Mouse (Mus musculus): Measurements from ENCODE around the gene Plk3. TPM values are rescaled to one million over a fixed set of nuclear protein-coding genes. Genes with fewer than 3 reads are reported as not detected.

The Plk3 gene
- polyA plus RNA-seq, 1 experiment from 2014 or later, result 4.0 TPM

- DNase-seq (ENCODE audit: low spot score) (no peak), ATAC-seq (no peak)
- H3K27me3 ChIP-seq (replicated peaks; ENCODE audit: insufficient read depth, low read length), result no peaks in the 10 kb centered on the region
- no peak overlapping the region for H3K4me2 ChIP-seq (replicated peaks; ENCODE audit: low read depth, low read length)
- no peak for TF ChIP-seq EP300 (IDR thresholded peaks at IDR 0.05)
- TF ChIP-seq CTCF (IDR thresholded peaks at IDR 0.05), result no peak
- H3K9ac ChIP-seq (replicated peaks; ENCODE audit: low read depth), result no peak overlapping the region
- no peaks in the 10 kb centered on the region for H3K9me3 ChIP-seq (ENCODE audit: low read length)
- H3K4me3 ChIP-seq (ENCODE audit: low read depth, low read length), result no peak overlapping the region
- H3K27ac ChIP-seq (ENCODE audit: low read length), result no peak overlapping the region
- H3K36me3 ChIP-seq (ENCODE audit: insufficient read depth, low read length), result no peaks in the 10 kb centered on the region
- peaks cover 20% of the 10 kb centered on the region for H3K4me1 ChIP-seq (ENCODE audit: insufficient read depth, low read depth, low read length)
- WGBS, result 72% methylated on average over 4 of the region's 4 CpGs
Measured at GRCm38 (mm10) chr4:117122209-117122608, 11.6 kb downstream of the Plk3 start.

GRCm38 (mm10) chr4:117120445-117121414 is 13.0 kb downstream of the Plk3 start:
- Histone ChIP-seq H3K27ac (ENCODE audit: low read length) (peak overlapping the region; percentile 92), H3K36me3 (ENCODE audit: insufficient read depth, low read length) (no peaks in the 10 kb centered on the region), H3K9me3 (ENCODE audit: low read length) (no peaks in the 10 kb centered on the region), H3K27me3 (replicated peaks; ENCODE audit: insufficient read depth, low read length) (no peaks in the 10 kb centered on the region), H3K4me2 (replicated peaks; ENCODE audit: low read depth, low read length) (peak overlapping the region; percentile 99), H3K4me3 (ENCODE audit: low read depth, low read length) (peak overlapping the region; percentile 66), H3K4me1 (ENCODE audit: insufficient read depth, low read depth, low read length) (peaks cover 13% of the 10 kb centered on the region), H3K9ac (replicated peaks; ENCODE audit: low read depth) (peak overlapping the region; percentile 48)
- TF ChIP-seq CTCF (IDR thresholded peaks at IDR 0.05), result peak; percentile 97
- peak; percentile 95 for TF ChIP-seq EP300 (IDR thresholded peaks at IDR 0.05)
- DNase-seq (ENCODE audit: low spot score) (peak; percentile 99), ATAC-seq (peak; percentile 96)
- under 1% methylated on average over 69 of the region's 69 CpGs for WGBS

- H3K36me3 ChIP-seq (ENCODE audit: insufficient read depth, low read length), result no peaks in the 10 kb centered on the region
- peak overlapping the region; percentile 92 for H3K27ac ChIP-seq (ENCODE audit: low read length)
- no peak for ATAC-seq
- H3K9me3 ChIP-seq (ENCODE audit: low read length), result no peaks in the 10 kb centered on the region
- peak overlapping the region; percentile 66 for H3K4me3 ChIP-seq (ENCODE audit: low read depth, low read length)
- TF ChIP-seq EP300 (IDR thresholded peaks at IDR 0.05) (no peak), CTCF (IDR thresholded peaks at IDR 0.05) (no peak)
- H3K27me3 ChIP-seq (replicated peaks; ENCODE audit: insufficient read depth, low read length), result no peaks in the 10 kb centered on the region
- peaks cover 6% of the 10 kb centered on the region for H3K4me1 ChIP-seq (ENCODE audit: insufficient read depth, low read depth, low read length)
- H3K4me2 ChIP-seq (replicated peaks; ENCODE audit: low read depth, low read length), result peak overlapping the region; percentile 99
- no peak for DNase-seq (ENCODE audit: low spot score)
- 3% methylated on average over 10 of the region's 10 CpGs for WGBS
- H3K9ac ChIP-seq (replicated peaks; ENCODE audit: low read depth), result peak overlapping the region; percentile 39; the same call in 1 of the 2 replicates
Measured at GRCm38 (mm10) chr4:117120052-117120444, 13.7 kb downstream of the Plk3 start.

DNA sequence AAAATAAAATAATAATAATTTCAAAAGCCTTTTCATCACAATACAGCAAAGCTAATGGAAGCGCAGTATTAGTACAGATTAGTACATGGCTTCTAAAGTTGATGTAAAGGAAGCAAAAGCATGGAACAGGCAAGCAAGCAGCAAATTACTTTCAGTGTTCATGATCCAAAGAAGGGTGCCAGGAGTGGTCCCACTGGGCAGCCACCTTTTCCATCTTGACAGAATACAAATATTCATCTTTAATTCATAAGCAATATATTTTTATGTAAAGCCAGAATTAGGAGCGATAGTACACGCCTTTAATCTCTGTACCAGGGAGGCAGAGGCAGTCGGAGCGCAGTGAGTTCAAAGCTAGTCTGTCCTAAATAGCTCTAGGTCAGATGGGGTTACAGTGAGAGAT is 14.1 kb downstream of the Plk3 start:
- peak overlapping the region; percentile 92 for H3K27ac ChIP-seq (ENCODE audit: low read length)
- no peaks in the 10 kb centered on the region for H3K27me3 ChIP-seq (replicated peaks; ENCODE audit: insufficient read depth, low read length)
- DNase-seq (ENCODE audit: low spot score) (no peak), ATAC-seq (no peak)
- no peak for TF ChIP-seq EP300 (IDR thresholded peaks at IDR 0.05)
- TF ChIP-seq CTCF (IDR thresholded peaks at IDR 0.05), result no peak
- H3K4me2 ChIP-seq (replicated peaks; ENCODE audit: low read depth, low read length), result peak overlapping the region; percentile 99
- peaks cover 3% of the 10 kb centered on the region; the same call in 1 of the 2 replicates for H3K4me1 ChIP-seq (ENCODE audit: insufficient read depth, low read depth, low read length)
- 73% methylated on average over 5 of the region's 5 CpGs for WGBS
- no peaks in the 10 kb centered on the region for H3K36me3 ChIP-seq (ENCODE audit: insufficient read depth, low read length)
- H3K9me3 ChIP-seq (ENCODE audit: low read length), result no peaks in the 10 kb centered on the region
- H3K9ac ChIP-seq (replicated peaks; ENCODE audit: low read depth), result no peak overlapping the region
- no peak overlapping the region for H3K4me3 ChIP-seq (ENCODE audit: low read depth, low read length)

DNA sequence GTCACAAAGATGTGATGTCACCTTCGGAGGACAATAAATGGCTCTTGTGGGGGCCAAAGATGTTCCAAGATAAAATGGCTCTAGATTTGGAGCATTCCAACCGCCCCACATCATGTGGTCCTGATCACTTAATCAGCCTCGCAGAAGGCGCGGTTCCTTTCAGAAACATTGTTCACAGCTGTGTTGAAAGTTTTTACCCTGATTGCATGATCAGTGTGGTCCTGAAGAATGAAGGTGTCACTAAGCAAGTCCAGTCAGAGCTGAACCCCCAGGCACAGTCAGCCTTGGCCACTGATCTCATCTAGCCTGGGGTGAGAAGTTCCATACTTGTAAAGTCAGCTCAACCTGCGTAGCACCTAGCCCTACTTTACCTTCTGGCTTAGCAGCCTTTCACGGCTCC is 15.8 kb downstream of the Plk3 start:
- no peak for DNase-seq (ENCODE audit: low spot score)
- Histone ChIP-seq H3K27ac (ENCODE audit: low read length) (no peak overlapping the region), H3K36me3 (ENCODE audit: insufficient read depth, low read length) (no peaks in the 10 kb centered on the region), H3K27me3 (replicated peaks; ENCODE audit: insufficient read depth, low read length) (no peaks in the 10 kb centered on the region), H3K9me3 (ENCODE audit: low read length) (no peaks in the 10 kb centered on the region), H3K9ac (replicated peaks; ENCODE audit: low read depth) (no peak overlapping the region), H3K4me3 (ENCODE audit: low read depth, low read length) (no peak overlapping the region), H3K4me2 (replicated peaks; ENCODE audit: low read depth, low read length) (no peak overlapping the region), H3K4me1 (ENCODE audit: insufficient read depth, low read depth, low read length) (no peaks in the 10 kb centered on the region; the same call in 1 of the 2 replicates)
- WGBS, result 87% methylated on average over 7 of the region's 7 CpGs
- no peak for TF ChIP-seq EP300 (IDR thresholded peaks at IDR 0.05)
- no peak for TF ChIP-seq CTCF (IDR thresholded peaks at IDR 0.05)
- no peak for ATAC-seq

GRCm38 (mm10) chr4:117115592-117115991 is 18.2 kb downstream of the Plk3 start:
- Histone ChIP-seq H3K27me3 (replicated peaks; ENCODE audit: insufficient read depth, low read length) (no peaks in the 10 kb centered on the region), H3K4me3 (ENCODE audit: low read depth, low read length) (no peak overlapping the region), H3K36me3 (ENCODE audit: insufficient read depth, low read length) (no peaks in the 10 kb centered on the region), H3K4me1 (ENCODE audit: insufficient read depth, low read depth, low read length) (no peaks in the 10 kb centered on the region; the same call in 1 of the 2 replicates), H3K4me2 (replicated peaks; ENCODE audit: low read depth, low read length) (no peak overlapping the region), H3K9ac (replicated peaks; ENCODE audit: low read depth) (no peak overlapping the region), H3K27ac (ENCODE audit: low read length) (no peak overlapping the region), H3K9me3 (ENCODE audit: low read length) (no peaks in the 10 kb centered on the region)
- ATAC-seq (no peak), DNase-seq (ENCODE audit: low spot score) (no peak)
- TF ChIP-seq CTCF (IDR thresholded peaks at IDR 0.05) (no peak), EP300 (IDR thresholded peaks at IDR 0.05) (no peak)
- 87% methylated on average over 5 of the region's 5 CpGs for WGBS

Measured in lung, postnatal 0 days (tissue).